Mouse (Mus musculus): ENCODE measurements around the gene Snx29. TPM values are rescaled to one million over a fixed set of nuclear protein-coding genes. Genes with fewer than 3 reads are reported as not detected.

Snx29 gene
- polyA plus RNA-seq, 1 experiment, result 24.4 TPM

GRCm38 (mm10) chr16:11450626-11451025 is 127.9 kb downstream of the Snx29 start:
- TF ChIP-seq POLR2A (IDR thresholded peaks at IDR 0.05; ENCODE audit: borderline replicate concordance, control insufficient read depth, low read depth, low read length) (no peak), CTCF (IDR thresholded peaks at IDR 0.05; ENCODE audit: control insufficient read depth, insufficient read depth, low read length) (no peak)
- H3K4me1 ChIP-seq (ENCODE audit: control insufficient read depth, insufficient read depth, low read length), result no peaks in the 10 kb centered on the region; the same call in 1 of the 2 replicates
- no peak overlapping the region for H3K4me3 ChIP-seq (replicated peaks; ENCODE audit: control insufficient read depth, low read depth, low read length)
- WGBS, result 78% methylated on average over 4 of the region's 4 CpGs
- H3K27ac ChIP-seq (ENCODE audit: control insufficient read depth, insufficient read depth, low read depth, low read length, poor library complexity), result no peak overlapping the region

GRCm38 (mm10) chr16:11454871-11455270 is 132.2 kb downstream of the Snx29 start:
- TF ChIP-seq POLR2A (IDR thresholded peaks at IDR 0.05; ENCODE audit: borderline replicate concordance, control insufficient read depth, low read depth, low read length), result no peak
- TF ChIP-seq CTCF (IDR thresholded peaks at IDR 0.05; ENCODE audit: control insufficient read depth, insufficient read depth, low read length), result no peak
- Histone ChIP-seq H3K27ac (ENCODE audit: control insufficient read depth, insufficient read depth, low read depth, low read length, poor library complexity) (no peak overlapping the region), H3K4me1 (ENCODE audit: control insufficient read depth, insufficient read depth, low read length) (no peaks in the 10 kb centered on the region; the same call in 1 of the 2 replicates), H3K4me3 (replicated peaks; ENCODE audit: control insufficient read depth, low read depth, low read length) (no peak overlapping the region)
- 83% methylated on average over 4 of the region's 4 CpGs for WGBS

DNA sequence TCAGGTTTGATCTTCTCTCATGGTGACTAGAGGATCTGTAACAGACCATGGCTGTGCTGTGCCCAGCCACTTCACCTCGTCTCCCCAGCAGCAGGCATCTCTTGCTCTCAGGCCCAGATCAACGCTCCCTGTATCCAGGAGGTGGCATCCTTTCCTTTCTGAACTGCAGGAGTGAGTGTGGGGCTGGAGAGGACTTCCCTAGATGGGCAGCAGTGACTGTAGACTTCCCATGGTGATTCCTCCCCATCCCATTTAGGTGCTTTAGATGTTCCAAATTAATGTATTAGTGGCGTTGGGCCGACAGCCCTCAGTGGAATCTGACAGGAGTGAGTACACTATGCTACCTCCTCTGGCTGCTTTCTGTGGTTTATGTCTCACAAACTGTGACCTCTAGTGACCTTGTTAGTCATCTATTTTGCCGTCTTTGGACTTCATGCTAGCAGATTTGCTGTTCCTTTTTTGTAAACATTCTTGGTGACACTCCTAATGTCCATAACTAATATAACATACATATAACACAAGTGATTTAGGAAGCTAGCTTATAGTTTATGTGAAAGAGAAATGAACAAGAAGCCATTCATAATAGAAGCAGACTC is 132.9 kb downstream of the Snx29 start:
- no peak overlapping the region for H3K4me3 ChIP-seq (replicated peaks; ENCODE audit: control insufficient read depth, low read depth, low read length)
- peak overlapping the region; percentile 89 for H3K27ac ChIP-seq (ENCODE audit: control insufficient read depth, insufficient read depth, low read depth, low read length, poor library complexity)
- TF ChIP-seq POLR2A (IDR thresholded peaks at IDR 0.05; ENCODE audit: borderline replicate concordance, control insufficient read depth, low read depth, low read length) (no peak), CTCF (IDR thresholded peaks at IDR 0.05; ENCODE audit: control insufficient read depth, insufficient read depth, low read length) (peak; percentile 26; the same call in 1 of the 2 replicates)
- no peaks in the 10 kb centered on the region; the same call in 1 of the 2 replicates for H3K4me1 ChIP-seq (ENCODE audit: control insufficient read depth, insufficient read depth, low read length)
- WGBS, result 51% methylated on average over 5 of the region's 5 CpGs

DNA sequence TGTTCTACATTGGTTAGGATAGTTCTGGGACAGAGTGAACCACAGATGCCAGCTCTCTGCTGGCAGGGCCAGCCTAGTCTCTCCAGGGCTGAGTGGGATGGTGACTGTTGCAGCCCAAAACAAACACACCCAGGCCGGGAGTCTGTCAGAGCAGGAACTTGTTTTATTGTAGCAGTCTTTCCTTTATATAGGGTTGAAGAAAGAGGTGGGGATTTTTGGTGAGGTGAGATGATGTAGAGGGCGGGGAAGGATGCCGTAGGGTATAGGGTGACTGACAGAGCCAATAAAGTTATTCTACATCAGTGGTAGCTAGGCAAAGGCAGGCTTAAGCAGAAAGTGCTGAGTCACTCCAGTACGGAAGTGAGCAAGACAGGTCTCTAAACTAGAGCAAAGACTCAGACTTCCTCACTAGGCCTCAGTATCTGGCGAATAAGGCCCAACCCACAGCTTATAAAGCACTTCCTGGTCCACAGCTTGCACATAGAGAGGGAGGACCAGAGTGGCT is 133.5 kb downstream of the Snx29 start:
- Histone ChIP-seq H3K4me3 (replicated peaks; ENCODE audit: control insufficient read depth, low read depth, low read length) (no peak overlapping the region), H3K4me1 (ENCODE audit: control insufficient read depth, insufficient read depth, low read length) (peaks cover 1% of the 10 kb centered on the region), H3K27ac (ENCODE audit: control insufficient read depth, insufficient read depth, low read depth, low read length, poor library complexity) (peak overlapping the region; percentile 89)
- TF ChIP-seq POLR2A (IDR thresholded peaks at IDR 0.05; ENCODE audit: borderline replicate concordance, control insufficient read depth, low read depth, low read length), result no peak
- TF ChIP-seq CTCF (IDR thresholded peaks at IDR 0.05; ENCODE audit: control insufficient read depth, insufficient read depth, low read length), result no peak
- 18% methylated on average over 5 of the region's 5 CpGs for WGBS

- 76% methylated on average over 5 of the region's 5 CpGs for WGBS
- no peak overlapping the region for H3K4me3 ChIP-seq (replicated peaks; ENCODE audit: control insufficient read depth, low read depth, low read length)
- H3K27ac ChIP-seq (ENCODE audit: control insufficient read depth, insufficient read depth, low read depth, low read length, poor library complexity), result peak overlapping the region; percentile 85
- peaks cover 6% of the 10 kb centered on the region for H3K4me1 ChIP-seq (ENCODE audit: control insufficient read depth, insufficient read depth, low read length)
- TF ChIP-seq CTCF (IDR thresholded peaks at IDR 0.05; ENCODE audit: control insufficient read depth, insufficient read depth, low read length) (no peak), POLR2A (IDR thresholded peaks at IDR 0.05; ENCODE audit: borderline replicate concordance, control insufficient read depth, low read depth, low read length) (no peak)
These were observed 134.4 kb downstream of the Snx29 start for GRCm38 (mm10) chr16:11457136-11457535.

DNA sequence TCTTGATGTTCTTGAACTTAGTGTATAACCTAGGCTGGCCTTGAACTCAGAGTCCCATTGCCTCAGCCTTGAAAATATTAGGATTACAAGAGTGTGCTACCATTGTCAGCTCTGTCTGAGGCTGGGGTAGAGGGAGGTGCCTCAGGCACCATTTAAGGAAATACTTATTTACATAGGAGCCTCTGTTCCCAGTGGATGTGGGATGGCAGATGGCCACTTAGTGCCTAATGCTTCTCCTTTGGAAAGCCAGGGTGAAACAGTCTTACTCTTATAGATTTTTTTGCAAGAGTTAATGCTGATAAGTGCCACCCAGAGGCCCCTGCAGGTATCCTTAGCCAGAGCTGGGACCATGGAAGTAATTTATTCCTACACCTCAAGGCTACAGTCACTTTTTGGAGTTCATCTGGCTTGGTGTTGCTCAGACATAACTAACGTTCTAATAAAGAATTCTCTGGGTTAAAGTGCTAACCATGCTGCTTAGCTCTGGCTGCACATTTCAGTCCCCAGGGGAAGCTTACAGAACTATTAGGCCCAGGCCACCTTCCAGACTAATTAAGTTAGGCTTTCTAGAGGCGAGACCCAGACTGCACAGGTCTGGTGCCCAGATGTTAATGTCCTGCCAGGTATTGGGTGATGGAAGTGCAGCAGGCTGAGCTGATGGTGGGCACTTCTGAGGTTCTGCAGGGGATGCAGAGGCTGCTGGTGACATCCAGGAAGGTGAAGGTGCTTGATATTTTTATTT is 135.1 kb downstream of the Snx29 start:
- Histone ChIP-seq H3K4me3 (replicated peaks; ENCODE audit: control insufficient read depth, low read depth, low read length) (no peak overlapping the region), H3K27ac (ENCODE audit: control insufficient read depth, insufficient read depth, low read depth, low read length, poor library complexity) (no peak overlapping the region), H3K4me1 (ENCODE audit: control insufficient read depth, insufficient read depth, low read length) (peaks cover 6% of the 10 kb centered on the region)
- no peak for TF ChIP-seq POLR2A (IDR thresholded peaks at IDR 0.05; ENCODE audit: borderline replicate concordance, control insufficient read depth, low read depth, low read length)
- no peak for TF ChIP-seq CTCF (IDR thresholded peaks at IDR 0.05; ENCODE audit: control insufficient read depth, insufficient read depth, low read length)
- 64% methylated on average over 2 of the region's 2 CpGs for WGBS

DNA sequence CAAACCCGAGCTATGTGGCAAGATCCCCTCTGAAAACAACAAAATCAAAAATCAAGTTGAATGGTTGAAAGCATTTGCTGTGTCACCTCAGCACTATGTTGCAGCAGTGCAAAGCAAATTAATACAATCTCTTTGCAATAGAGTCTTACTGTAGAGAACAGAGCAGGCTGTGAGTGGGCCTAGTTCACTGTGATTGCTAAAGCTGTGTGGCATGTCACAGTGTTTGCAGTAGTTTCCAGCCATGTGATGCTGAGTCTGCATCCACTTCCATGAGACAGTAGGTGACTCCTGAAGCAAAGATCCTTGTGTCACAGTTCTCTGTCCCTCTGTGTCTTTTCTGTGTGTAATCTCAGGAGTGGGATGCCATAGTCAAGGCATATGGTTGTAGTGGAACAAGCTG is 137.5 kb downstream of the Snx29 start:
- WGBS, result 84% methylated on average over 1 of the region's 1 CpGs
- Histone ChIP-seq H3K4me1 (ENCODE audit: control insufficient read depth, insufficient read depth, low read length) (peaks cover 6% of the 10 kb centered on the region), H3K4me3 (replicated peaks; ENCODE audit: control insufficient read depth, low read depth, low read length) (no peak overlapping the region), H3K27ac (ENCODE audit: control insufficient read depth, insufficient read depth, low read depth, low read length, poor library complexity) (no peak overlapping the region)
- no peak for TF ChIP-seq CTCF (IDR thresholded peaks at IDR 0.05; ENCODE audit: control insufficient read depth, insufficient read depth, low read length)
- TF ChIP-seq POLR2A (IDR thresholded peaks at IDR 0.05; ENCODE audit: borderline replicate concordance, control insufficient read depth, low read depth, low read length), result no peak

DNA sequence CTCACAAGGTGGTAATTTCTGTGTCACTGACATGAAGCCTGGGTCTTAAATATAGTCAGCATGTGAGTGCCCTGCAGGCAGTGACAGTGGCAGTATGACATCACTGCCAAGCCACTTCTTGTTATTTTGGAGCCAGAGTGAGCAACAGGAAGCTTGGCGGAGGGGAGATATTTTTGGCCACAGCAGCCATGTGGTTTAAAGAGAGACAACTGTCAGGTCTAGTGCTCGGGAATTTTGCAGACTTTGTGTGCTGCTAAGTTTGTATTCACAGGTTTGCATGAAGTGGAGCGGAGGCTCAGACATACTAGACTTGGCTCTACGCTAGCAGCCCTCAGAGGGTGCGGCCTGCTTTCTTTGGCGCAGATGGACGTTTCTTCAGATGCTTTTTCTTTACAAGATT is 138.9 kb downstream of the Snx29 start:
- no peak overlapping the region for H3K4me3 ChIP-seq (replicated peaks; ENCODE audit: control insufficient read depth, low read depth, low read length)
- TF ChIP-seq POLR2A (IDR thresholded peaks at IDR 0.05; ENCODE audit: borderline replicate concordance, control insufficient read depth, low read depth, low read length) (no peak), CTCF (IDR thresholded peaks at IDR 0.05; ENCODE audit: control insufficient read depth, insufficient read depth, low read length) (no peak)
- WGBS, result 7% methylated on average over 7 of the region's 7 CpGs
- peaks cover 6% of the 10 kb centered on the region for H3K4me1 ChIP-seq (ENCODE audit: control insufficient read depth, insufficient read depth, low read length)
- peak overlapping the region; percentile 68 for H3K27ac ChIP-seq (ENCODE audit: control insufficient read depth, insufficient read depth, low read depth, low read length, poor library complexity)
